Mouse (Mus musculus) bone marrow macrophage, adult 2 months (primary cell): ENCODE data around the gene Klf12. TPM values are rescaled to one million over a fixed set of nuclear protein-coding genes. Genes with fewer than 3 reads are reported as not detected.
"Not testable (repeated sequence)": the region's sequence is repeated elsewhere in the genome, so short reads cannot be mapped to it uniquely, and the experiment has no call there.

Experiments used
- H3K27ac ChIP-seq: 2 replicates; pipeline ENCODE4 v1.5.1; 2012; ENCODE audit warnings: low read depth, low read length; ENCODE audit not compliant: insufficient read depth
- H3K4me1 ChIP-seq: 2 replicates; pipeline ENCODE4 v1.6.1; 2012; ENCODE audit warnings: low read length; ENCODE audit not compliant: control insufficient read depth, insufficient read depth
- H3K4me3 ChIP-seq: 2 replicates; pipeline ENCODE4 v1.5.1; 2012; ENCODE audit warnings: mild to moderate bottlenecking, low read length, moderate library complexity; ENCODE audit not compliant: insufficient read depth
- CTCF ChIP-seq: IDR thresholded peaks from 2 replicates; pipeline ENCODE4 v1.5.1; 2012; ENCODE audit warnings: low read depth, mild to moderate bottlenecking, low read length, moderate library complexity
- POLR2A ChIP-seq: IDR thresholded peaks from 2 replicates; pipeline ENCODE4 v1.6.1; 2012; ENCODE audit warnings: mild to moderate bottlenecking, low read depth, low read length, borderline replicate concordance
- polyA plus RNA-seq: library from polyadenylated mRNA; stranded (reverse); fragments of >200 nt; gene quantifications from 2 replicates; pipeline ENCODE4 v1.2.4, GENCODE M21; 2012; ENCODE audit not compliant: missing spikeins, insufficient read depth, insufficient read length

Klf12 gene
- polyA plus RNA-seq, 1 experiment, result not detected

DNA sequence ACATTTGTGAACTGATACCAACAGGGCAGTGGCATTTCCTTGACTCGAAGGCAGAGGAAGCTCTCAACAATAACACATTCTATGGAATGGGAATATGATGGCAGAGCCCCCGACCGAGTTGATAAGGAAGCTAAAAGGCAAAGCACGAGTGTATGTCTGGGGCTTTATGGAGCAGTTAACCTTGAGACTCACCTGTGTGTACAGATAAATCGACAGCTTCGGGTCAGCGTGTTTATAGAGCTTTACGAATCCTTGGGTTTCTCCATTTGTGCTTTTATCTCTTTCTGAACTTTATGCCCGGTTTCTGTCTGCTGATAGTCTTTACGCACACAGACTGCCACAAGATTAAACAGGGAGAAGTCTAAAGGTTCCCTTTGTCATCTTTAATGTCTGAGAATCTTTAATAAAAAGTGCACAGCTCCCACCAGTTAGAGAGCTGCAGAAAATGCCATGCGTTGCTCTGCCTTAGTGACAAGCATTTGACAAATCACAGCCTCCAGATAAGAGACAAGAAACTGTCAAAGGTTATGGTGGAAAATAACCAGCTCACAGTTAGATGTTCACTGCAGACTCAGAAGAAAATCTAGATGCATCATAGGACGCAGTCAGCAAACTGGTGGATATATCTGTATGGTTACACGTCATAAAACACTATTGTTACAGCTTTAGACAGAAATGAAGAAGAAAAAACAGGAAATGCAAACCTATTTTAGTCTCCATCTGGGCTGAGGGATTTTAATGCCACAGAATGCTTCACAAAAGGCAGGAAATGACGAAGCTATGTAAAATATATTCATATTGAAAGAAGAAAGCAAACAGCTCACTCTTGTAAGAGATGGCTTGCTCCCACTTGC, 428.1 kb downstream of the Klf12 start:
- Histone ChIP-seq H3K27ac (no peak overlapping the region), H3K4me3 (no peak overlapping the region), H3K4me1 (no peaks in the 10 kb centered on the region)
- TF ChIP-seq POLR2A (no peak), CTCF (no peak)

DNA sequence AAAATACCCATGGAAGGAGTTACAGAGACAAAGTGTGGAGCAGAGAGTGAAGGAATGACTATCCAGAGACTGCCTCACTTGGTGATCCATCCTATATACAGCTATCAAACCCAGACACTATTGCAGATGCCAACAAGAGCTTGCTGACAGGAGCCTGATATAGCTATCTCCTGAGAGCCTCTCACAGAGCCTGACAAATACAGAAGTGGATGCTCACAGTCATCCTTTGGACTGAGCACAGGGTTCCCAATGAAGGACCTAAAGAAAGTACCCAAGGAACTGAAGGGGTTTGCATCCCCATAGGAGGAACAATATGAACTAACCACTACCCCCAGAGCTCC, 430.0 kb downstream of the Klf12 start:
- not testable (repeated sequence) for H3K27ac ChIP-seq, H3K4me3 ChIP-seq, H3K4me1 ChIP-seq

DNA sequence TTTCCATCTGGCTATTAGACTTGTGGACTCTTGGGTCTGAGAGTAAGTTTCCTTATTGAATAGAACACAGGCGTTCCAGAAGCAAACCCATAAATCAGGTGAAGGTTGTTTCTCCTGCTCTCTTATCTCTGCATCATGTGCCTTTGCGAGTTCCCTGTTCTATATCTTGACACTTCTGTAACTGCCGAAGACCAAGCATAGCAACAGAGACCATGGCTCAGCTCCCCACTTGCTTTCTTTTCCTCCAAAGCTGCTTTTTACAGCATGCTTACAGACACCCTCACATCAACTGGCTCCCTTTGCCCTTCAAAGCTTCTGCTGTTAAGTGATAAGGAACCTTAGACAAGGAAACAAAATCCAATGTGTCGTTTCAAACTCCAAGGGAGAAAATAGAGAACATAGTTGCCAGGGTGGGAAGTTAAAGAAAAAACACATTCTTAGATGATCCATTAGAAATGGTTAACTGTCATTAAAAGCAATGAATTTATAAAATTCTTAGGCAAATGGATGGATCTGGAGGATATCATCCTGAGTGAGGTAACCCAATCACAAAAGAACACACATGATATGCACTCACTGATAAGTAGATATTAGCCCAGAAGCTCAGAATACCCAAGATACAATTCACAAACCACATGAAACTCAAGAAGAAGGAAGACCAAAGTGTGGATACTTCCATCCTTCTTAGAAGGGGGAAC, 430.6 kb downstream of the Klf12 start:
- not testable (repeated sequence) for H3K4me3 ChIP-seq, H3K27ac ChIP-seq, H3K4me1 ChIP-seq

DNA sequence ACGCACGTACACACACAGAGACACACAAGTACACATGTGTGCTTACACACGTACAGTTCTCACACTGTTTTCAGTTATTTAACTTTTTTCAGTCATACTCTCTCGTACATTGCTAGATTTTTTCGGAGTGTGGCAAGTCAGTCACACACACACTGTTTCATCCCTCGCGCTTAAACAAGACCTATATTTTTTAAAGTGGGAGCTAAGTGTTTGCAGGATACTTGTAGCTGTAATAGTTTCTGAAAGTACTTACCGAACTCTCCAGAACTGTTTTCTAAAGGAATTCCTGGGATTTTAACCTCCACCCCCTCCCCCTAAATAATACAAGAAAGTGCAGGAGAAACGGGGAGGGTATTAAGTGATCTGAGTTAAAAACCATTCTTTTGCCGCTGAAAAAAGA, 434.1 kb downstream of the Klf12 start:
- no peaks in the 10 kb centered on the region for H3K4me1 ChIP-seq
- TF ChIP-seq CTCF (no peak), POLR2A (no peak)
- H3K4me3 ChIP-seq, result no peak overlapping the region
- no peak overlapping the region for H3K27ac ChIP-seq

DNA sequence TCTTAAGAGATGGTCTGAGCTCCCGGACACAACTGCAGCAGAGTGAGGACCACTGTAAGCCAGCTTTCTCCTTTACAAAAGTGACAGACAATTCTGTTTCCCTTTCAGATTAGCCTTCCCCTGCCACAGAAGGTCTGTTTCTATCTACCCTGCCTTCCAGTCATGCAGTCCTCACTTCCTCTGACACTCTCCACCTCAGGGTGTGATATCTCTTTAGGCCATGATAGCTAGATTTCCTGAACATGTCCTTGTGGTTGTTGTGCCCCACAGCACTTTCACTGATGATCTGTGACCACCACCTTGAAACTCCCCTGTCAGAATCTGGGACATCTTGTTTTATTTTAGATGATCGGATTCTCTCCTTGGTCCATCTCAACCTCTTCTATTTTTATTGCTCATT, 437.0 kb downstream of the Klf12 start:
- TF ChIP-seq CTCF, result no peak
- TF ChIP-seq POLR2A, result no peak
- H3K27ac ChIP-seq, result no peak overlapping the region
- H3K4me3 ChIP-seq, result no peak overlapping the region
- H3K4me1 ChIP-seq, result no peaks in the 10 kb centered on the region

DNA sequence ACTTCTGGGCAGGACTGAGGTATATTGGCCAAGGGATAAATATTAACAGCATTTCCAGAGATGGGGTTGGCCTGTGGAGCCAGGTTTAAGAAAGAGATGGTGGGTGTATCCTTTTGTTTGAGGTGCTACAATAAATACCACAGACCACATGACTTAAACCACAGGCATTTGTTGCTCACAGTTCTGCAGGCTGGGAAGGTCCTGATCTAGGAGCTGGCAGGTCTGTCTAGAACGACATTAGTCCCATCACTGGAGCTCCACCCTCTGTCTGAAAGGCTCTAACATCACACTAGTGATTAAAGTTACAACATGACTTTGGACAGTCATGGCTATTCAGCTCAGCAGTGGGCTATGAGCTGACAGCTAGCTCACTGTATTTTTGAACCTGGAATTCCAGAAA, 457.8 kb downstream of the Klf12 start:
- Histone ChIP-seq H3K4me3 (no peak overlapping the region), H3K4me1 (no peaks in the 10 kb centered on the region), H3K27ac (no peak overlapping the region)
- no peak for TF ChIP-seq POLR2A
- TF ChIP-seq CTCF, result no peak
